Mouse (Mus musculus) midbrain, embryonic 14.5 days (tissue): ENCODE data around the gene Cyp26b1. TPM values are rescaled to one million over a fixed set of nuclear protein-coding genes. Genes with fewer than 3 reads are reported as not detected.

Experiments used
- ATAC-seq: fragments of 200-750 bp; cut with Nextera tagmentation; 2 replicates; pipeline ENCODE4 v1.8.0; 2017; ENCODE audit warnings: moderate number of reproducible peaks, moderate library complexity; ENCODE audit not compliant: low FRiP score, low TSS enrichment
- DNase-seq: peaks from one replicate; pipeline ENCODE4 v3.0.0-alpha.2; 2015
- H3K27ac ChIP-seq: fragments of 300-500 bp; sonication (generic); replicated peaks from 2 replicates; pipeline ENCODE4 v1.5.1; 2014; ENCODE audit warnings: mild to moderate bottlenecking, low read depth, low read length, moderate library complexity
- H3K27me3 ChIP-seq: fragments of 300-500 bp; sonication (generic); 2 replicates; pipeline ENCODE4 v1.6.1; 2014; ENCODE audit warnings: low read length, control low read depth, mixed read lengths; ENCODE audit not compliant: control insufficient read depth, insufficient read depth
- H3K36me3 ChIP-seq: fragments of 300-500 bp; sonication (generic); 2 replicates; pipeline ENCODE4 v1.6.1; 2014; ENCODE audit warnings: low read length, control low read depth; ENCODE audit not compliant: control insufficient read depth, insufficient read depth
- H3K4me1 ChIP-seq: fragments of 300-500 bp; sonication (generic); 2 replicates; pipeline ENCODE4 v1.6.1; 2014; ENCODE audit warnings: mild to moderate bottlenecking, antibody characterized with exemption, low read length, control low read depth; ENCODE audit not compliant: control insufficient read depth, insufficient read depth
- H3K4me2 ChIP-seq: fragments of 300-500 bp; sonication (generic); 2 replicates; pipeline ENCODE4 v1.6.1; 2014; ENCODE audit warnings: mild to moderate bottlenecking, low read length, moderate library complexity
- H3K4me3 ChIP-seq: fragments of 300-500 bp; sonication (generic); replicated peaks from 2 replicates; pipeline ENCODE4 v1.5.1; 2014; ENCODE audit warnings: low read depth, low read length
- H3K9ac ChIP-seq: fragments of 300-500 bp; sonication (generic); replicated peaks from 2 replicates; pipeline ENCODE4 v1.6.1; 2014; ENCODE audit warnings: mild to moderate bottlenecking, low read length, moderate library complexity
- H3K9me3 ChIP-seq: fragments of 300-500 bp; sonication (generic); 2 replicates; pipeline ENCODE4 v1.6.1; 2016; ENCODE audit warnings: low read length, control low read depth, mixed read lengths; ENCODE audit not compliant: control insufficient read depth
- WGBS: fragments of 180-500 bp; shearing (Covaris S2); extraction: QIAGEN DNeasy Blood & Tissue Kit; methylation state at CpG from one replicate; pipeline ENCODE4 v1.1.7; 2014; 5-methylcytosine and 5-hydroxymethylcytosine counted together
- polyA plus RNA-seq: library from polyadenylated mRNA; unstranded; fragments of >200 nt; fragmentation: Nextera tagmentation; extraction: Ambion mirVana; gene quantifications from 2 replicates; pipeline ENCODE4 v1.2.1, GENCODE M21; 2014

Gene Cyp26b1
- polyA plus RNA-seq, 1 experiment from 2014 or later = 21.9 TPM

GRCm38 (mm10) chr6:84549852-84550437 is 43.8 kb downstream of the Cyp26b1 start:
- Histone ChIP-seq H3K9me3 (no peaks in the 10 kb centered on the region), H3K4me3 (no peak overlapping the region), H3K4me2 (no peak overlapping the region), H3K9ac (no peak overlapping the region), H3K4me1 (no peaks in the 10 kb centered on the region), H3K36me3 (no peaks in the 10 kb centered on the region), H3K27me3 (no peaks in the 10 kb centered on the region), H3K27ac (no peak overlapping the region)
- ATAC-seq (no peak), DNase-seq (no peak)
- 80% methylated on average over 9 of the region's 9 CpGs for WGBS

GRCm38 (mm10) chr6:84545428-84545827 is 48.3 kb downstream of the Cyp26b1 start:
- DNase-seq = no peak
- no peaks in the 10 kb centered on the region for H3K4me1 ChIP-seq
- H3K36me3 ChIP-seq = no peaks in the 10 kb centered on the region
- H3K4me2 ChIP-seq = no peak overlapping the region
- WGBS = 77% methylated on average over 2 of the region's 2 CpGs
- H3K27ac ChIP-seq = no peak overlapping the region
- no peak overlapping the region for H3K9ac ChIP-seq
- H3K27me3 ChIP-seq = no peaks in the 10 kb centered on the region
- ATAC-seq = no peak
- H3K9me3 ChIP-seq = no peaks in the 10 kb centered on the region
- no peak overlapping the region for H3K4me3 ChIP-seq

- Histone ChIP-seq H3K27ac (no peak overlapping the region), H3K36me3 (no peaks in the 10 kb centered on the region), H3K9ac (no peak overlapping the region), H3K4me2 (no peak overlapping the region), H3K9me3 (no peaks in the 10 kb centered on the region), H3K27me3 (no peaks in the 10 kb centered on the region), H3K4me3 (no peak overlapping the region), H3K4me1 (no peaks in the 10 kb centered on the region)
- WGBS = 86% methylated on average over 3 of the region's 3 CpGs
- no peak for DNase-seq
- ATAC-seq = no peak
These were observed 49.3 kb downstream of the Cyp26b1 start for GRCm38 (mm10) chr6:84544359-84544758.

GRCm38 (mm10) chr6:84543516-84543915 is 50.2 kb downstream of the Cyp26b1 start:
- ATAC-seq = no peak

GRCm38 (mm10) chr6:84539924-84540323 is 53.8 kb downstream of the Cyp26b1 start:
- no peak overlapping the region for H3K27ac ChIP-seq
- 65% methylated on average over 4 of the region's 4 CpGs for WGBS
- no peak for DNase-seq
- H3K36me3 ChIP-seq = no peaks in the 10 kb centered on the region
- H3K9me3 ChIP-seq = no peaks in the 10 kb centered on the region
- H3K4me2 ChIP-seq = no peak overlapping the region
- H3K4me1 ChIP-seq = no peaks in the 10 kb centered on the region
- no peak overlapping the region for H3K4me3 ChIP-seq
- no peak overlapping the region for H3K9ac ChIP-seq
- no peaks in the 10 kb centered on the region for H3K27me3 ChIP-seq
- ATAC-seq = no peak

More at GRCm38 (mm10) chr6:84543516-84543915, 50.2 kb downstream of the Cyp26b1 start:
- Histone ChIP-seq H3K4me2 (no peak overlapping the region), H3K9ac (no peak overlapping the region), H3K9me3 (no peaks in the 10 kb centered on the region), H3K27ac (no peak overlapping the region), H3K4me3 (no peak overlapping the region), H3K4me1 (no peaks in the 10 kb centered on the region), H3K27me3 (no peaks in the 10 kb centered on the region), H3K36me3 (no peaks in the 10 kb centered on the region)
- WGBS = 44% methylated on average over 5 of the region's 5 CpGs
- no peak for DNase-seq

- Histone ChIP-seq H3K4me1 (no peaks in the 10 kb centered on the region), H3K9me3 (no peaks in the 10 kb centered on the region), H3K27ac (no peak overlapping the region), H3K27me3 (no peaks in the 10 kb centered on the region), H3K36me3 (no peaks in the 10 kb centered on the region), H3K4me2 (no peak overlapping the region), H3K4me3 (no peak overlapping the region), H3K9ac (no peak overlapping the region)
- ATAC-seq (no peak), DNase-seq (no peak)
- WGBS = 78% methylated on average over 3 of the region's 3 CpGs
These were observed 55.0 kb downstream of the Cyp26b1 start for GRCm38 (mm10) chr6:84538681-84539080.

GRCm38 (mm10) chr6:84537611-84538197 is 56.0 kb downstream of the Cyp26b1 start:
- H3K9me3 ChIP-seq = no peaks in the 10 kb centered on the region
- H3K4me1 ChIP-seq = no peaks in the 10 kb centered on the region
- DNase-seq (no peak), ATAC-seq (no peak)
- no peak overlapping the region for H3K27ac ChIP-seq
- H3K9ac ChIP-seq = no peak overlapping the region
- no peak overlapping the region for H3K4me2 ChIP-seq
- no peak overlapping the region for H3K4me3 ChIP-seq
- 80% methylated on average over 16 of the region's 16 CpGs for WGBS
- H3K27me3 ChIP-seq = no peaks in the 10 kb centered on the region
- no peaks in the 10 kb centered on the region for H3K36me3 ChIP-seq

- Histone ChIP-seq H3K27me3 (no peaks in the 10 kb centered on the region), H3K9me3 (no peaks in the 10 kb centered on the region), H3K9ac (no peak overlapping the region), H3K4me1 (no peaks in the 10 kb centered on the region), H3K4me3 (no peak overlapping the region), H3K36me3 (no peaks in the 10 kb centered on the region), H3K4me2 (no peak overlapping the region), H3K27ac (no peak overlapping the region)
- ATAC-seq (no peak), DNase-seq (no peak)
- WGBS = 78% methylated on average over 3 of the region's 3 CpGs
These were observed 58.8 kb downstream of the Cyp26b1 start for GRCm38 (mm10) chr6:84534944-84535343.

- H3K27me3 ChIP-seq = no peaks in the 10 kb centered on the region
- no peak overlapping the region for H3K4me3 ChIP-seq
- ATAC-seq (no peak), DNase-seq (no peak)
- no peaks in the 10 kb centered on the region for H3K36me3 ChIP-seq
- no peak overlapping the region for H3K27ac ChIP-seq
- no peak overlapping the region for H3K4me2 ChIP-seq
- H3K4me1 ChIP-seq = no peaks in the 10 kb centered on the region
- H3K9me3 ChIP-seq = no peaks in the 10 kb centered on the region
- no peak overlapping the region for H3K9ac ChIP-seq
These were observed 63.8 kb downstream of the Cyp26b1 start for GRCm38 (mm10) chr6:84529912-84530311.
